Mouse (Mus musculus): Measurements from ENCODE around the gene Syn3. TPM values are rescaled to one million over a fixed set of nuclear protein-coding genes. Genes with fewer than 3 reads are reported as not detected.
A peak's percentile ranks its signal among the peaks of the same experiment; 100 is the strongest.

Syn3 gene
- polyA plus RNA-seq, 1 experiment, result 3.3 TPM

- peaks cover 9% of the 10 kb centered on the region for H3K36me3 ChIP-seq (ENCODE audit: control insufficient read depth, insufficient read depth, low read length)
- WGBS, result 48% methylated on average over 6 of the region's 6 CpGs
- H3K4me1 ChIP-seq (ENCODE audit: control insufficient read depth, insufficient read depth, low read length), result peaks cover 33% of the 10 kb centered on the region
- TF ChIP-seq CTCF (conservative IDR thresholded peaks at IDR 0.05; ENCODE audit: insufficient read depth, insufficient read length, low read depth, low read length), result no peak
- no peak for TF ChIP-seq POLR2A (IDR thresholded peaks at IDR 0.05; ENCODE audit: low read depth, low read length)
- peak overlapping the region; percentile 62 for H3K4me3 ChIP-seq (ENCODE audit: insufficient read depth, low read depth, low read length)
- no peaks in the 10 kb centered on the region for H3K27me3 ChIP-seq (replicated peaks; ENCODE audit: control insufficient read depth, insufficient read depth, low read length)
- H3K27ac ChIP-seq (ENCODE audit: insufficient read depth, low read depth, low read length), result peak overlapping the region; percentile 76
- no peak for DNase-seq
These were observed 198.9 kb downstream of the Syn3 start for GRCm38 (mm10) chr10:86299795-86300194.

- peak; percentile 89 for DNase-seq
- Histone ChIP-seq H3K4me3 (ENCODE audit: insufficient read depth, low read depth, low read length) (no peak overlapping the region), H3K4me1 (ENCODE audit: control insufficient read depth, insufficient read depth, low read length) (peaks cover 30% of the 10 kb centered on the region), H3K36me3 (ENCODE audit: control insufficient read depth, insufficient read depth, low read length) (no peaks in the 10 kb centered on the region; the same call in 1 of the 2 replicates), H3K27me3 (replicated peaks; ENCODE audit: control insufficient read depth, insufficient read depth, low read length) (no peaks in the 10 kb centered on the region), H3K27ac (ENCODE audit: insufficient read depth, low read depth, low read length) (peak overlapping the region; percentile 98)
- TF ChIP-seq CTCF (conservative IDR thresholded peaks at IDR 0.05; ENCODE audit: insufficient read depth, insufficient read length, low read depth, low read length), result no peak
- peak; percentile 12 for TF ChIP-seq POLR2A (IDR thresholded peaks at IDR 0.05; ENCODE audit: low read depth, low read length)
- 58% methylated on average over 6 of the region's 6 CpGs for WGBS
These were observed 200.4 kb downstream of the Syn3 start for GRCm38 (mm10) chr10:86298326-86298725.

GRCm38 (mm10) chr10:86297307-86297706 lies 201.4 kb downstream of the Syn3 start:
- peak; percentile 56 for DNase-seq
- whole genome bisulfite sequencing, result 65% methylated on average over 2 of the region's 2 CpGs
- no peaks in the 10 kb centered on the region for H3K27me3 ChIP-seq (replicated peaks; ENCODE audit: control insufficient read depth, insufficient read depth, low read length)
- H3K4me3 ChIP-seq (ENCODE audit: insufficient read depth, low read depth, low read length), result no peak overlapping the region
- H3K4me1 ChIP-seq (ENCODE audit: control insufficient read depth, insufficient read depth, low read length), result peaks cover 30% of the 10 kb centered on the region
- H3K36me3 ChIP-seq (ENCODE audit: control insufficient read depth, insufficient read depth, low read length), result no peaks in the 10 kb centered on the region
- TF ChIP-seq POLR2A (IDR thresholded peaks at IDR 0.05; ENCODE audit: low read depth, low read length) (no peak), CTCF (conservative IDR thresholded peaks at IDR 0.05; ENCODE audit: insufficient read depth, insufficient read length, low read depth, low read length) (no peak)
- H3K27ac ChIP-seq (ENCODE audit: insufficient read depth, low read depth, low read length), result peak overlapping the region; percentile 98

GRCm38 (mm10) chr10:86296111-86296510 lies 202.6 kb downstream of the Syn3 start:
- peaks cover 30% of the 10 kb centered on the region for H3K4me1 ChIP-seq (ENCODE audit: control insufficient read depth, insufficient read depth, low read length)
- no peak overlapping the region for H3K4me3 ChIP-seq (ENCODE audit: insufficient read depth, low read depth, low read length)
- H3K27me3 ChIP-seq (replicated peaks; ENCODE audit: control insufficient read depth, insufficient read depth, low read length), result no peaks in the 10 kb centered on the region
- no peaks in the 10 kb centered on the region for H3K36me3 ChIP-seq (ENCODE audit: control insufficient read depth, insufficient read depth, low read length)
- TF ChIP-seq POLR2A (IDR thresholded peaks at IDR 0.05; ENCODE audit: low read depth, low read length), result no peak
- TF ChIP-seq CTCF (conservative IDR thresholded peaks at IDR 0.05; ENCODE audit: insufficient read depth, insufficient read length, low read depth, low read length), result peak; percentile 97
- 7% methylated on average over 14 of the region's 14 CpGs for WGBS
- peak overlapping the region; percentile 65 for H3K27ac ChIP-seq (ENCODE audit: insufficient read depth, low read depth, low read length)
- DNase-seq, result peak; percentile 90

- no peak for DNase-seq
These were observed 203.1 kb downstream of the Syn3 start for GRCm38 (mm10) chr10:86295454-86296098.

GRCm38 (mm10) chr10:86294599-86295365 lies 203.9 kb downstream of the Syn3 start:
- peaks cover 37% of the 10 kb centered on the region for H3K4me1 ChIP-seq (ENCODE audit: control insufficient read depth, insufficient read depth, low read length)
- no peaks in the 10 kb centered on the region for H3K36me3 ChIP-seq (ENCODE audit: control insufficient read depth, insufficient read depth, low read length)
- 61% methylated on average over 10 of the region's 10 CpGs for WGBS
- TF ChIP-seq POLR2A (IDR thresholded peaks at IDR 0.05; ENCODE audit: low read depth, low read length), result peak; percentile 16
- no peak for TF ChIP-seq CTCF (conservative IDR thresholded peaks at IDR 0.05; ENCODE audit: insufficient read depth, insufficient read length, low read depth, low read length)
- peak overlapping the region; percentile 1; the same call in 1 of the 2 replicates for H3K4me3 ChIP-seq (ENCODE audit: insufficient read depth, low read depth, low read length)
- H3K27me3 ChIP-seq (replicated peaks; ENCODE audit: control insufficient read depth, insufficient read depth, low read length), result no peaks in the 10 kb centered on the region
- peak overlapping the region; percentile 68 for H3K27ac ChIP-seq (ENCODE audit: insufficient read depth, low read depth, low read length)
- DNase-seq, result peak; percentile 91

More at GRCm38 (mm10) chr10:86295454-86296098, 203.1 kb downstream of the Syn3 start:
- TF ChIP-seq CTCF (conservative IDR thresholded peaks at IDR 0.05; ENCODE audit: insufficient read depth, insufficient read length, low read depth, low read length), result no peak
- no peak for TF ChIP-seq POLR2A (IDR thresholded peaks at IDR 0.05; ENCODE audit: low read depth, low read length)
- peak overlapping the region; percentile 65 for H3K27ac ChIP-seq (ENCODE audit: insufficient read depth, low read depth, low read length)
- no peaks in the 10 kb centered on the region for H3K27me3 ChIP-seq (replicated peaks; ENCODE audit: control insufficient read depth, insufficient read depth, low read length)
- H3K4me1 ChIP-seq (ENCODE audit: control insufficient read depth, insufficient read depth, low read length), result peaks cover 32% of the 10 kb centered on the region
- 57% methylated on average over 13 of the region's 13 CpGs for WGBS
- H3K36me3 ChIP-seq (ENCODE audit: control insufficient read depth, insufficient read depth, low read length), result no peaks in the 10 kb centered on the region
- H3K4me3 ChIP-seq (ENCODE audit: insufficient read depth, low read depth, low read length), result no peak overlapping the region

GRCm38 (mm10) chr10:86293880-86294279 lies 204.8 kb downstream of the Syn3 start:
- DNase-seq, result no peak
- Histone ChIP-seq H3K4me1 (ENCODE audit: control insufficient read depth, insufficient read depth, low read length) (peaks cover 37% of the 10 kb centered on the region), H3K27ac (ENCODE audit: insufficient read depth, low read depth, low read length) (no peak overlapping the region), H3K36me3 (ENCODE audit: control insufficient read depth, insufficient read depth, low read length) (no peaks in the 10 kb centered on the region), H3K27me3 (replicated peaks; ENCODE audit: control insufficient read depth, insufficient read depth, low read length) (no peaks in the 10 kb centered on the region), H3K4me3 (ENCODE audit: insufficient read depth, low read depth, low read length) (no peak overlapping the region)
- TF ChIP-seq POLR2A (IDR thresholded peaks at IDR 0.05; ENCODE audit: low read depth, low read length) (no peak), CTCF (conservative IDR thresholded peaks at IDR 0.05; ENCODE audit: insufficient read depth, insufficient read length, low read depth, low read length) (no peak; the same call in 1 of the 2 replicates)
- 79% methylated on average over 1 of the region's 1 CpGs for WGBS
